Mouse (Mus musculus) cortical plate, adult 2 months (tissue): ENCODE results near the gene Tmem140. TPM values are rescaled to one million over a fixed set of nuclear protein-coding genes. Genes with fewer than 3 reads are reported as not detected.

Experiments used
- H3K27ac ChIP-seq: fragments of 200-500 bp; 2 replicates; pipeline ENCODE4 v1.5.1; 2012; ENCODE audit warnings: low read length, control low read depth, inconsistent platforms; ENCODE audit not compliant: insufficient read depth
- H3K4me1 ChIP-seq: fragments of 200-500 bp; 2 replicates; pipeline ENCODE4 v1.6.1; 2011; ENCODE audit warnings: low read length; ENCODE audit not compliant: control insufficient read depth, insufficient read depth
- H3K4me3 ChIP-seq: fragments of 200-500 bp; 2 replicates; pipeline ENCODE4 v1.5.1; 2011; ENCODE audit warnings: mild to moderate bottlenecking, low read length, control low read depth; ENCODE audit not compliant: insufficient read depth
- CTCF ChIP-seq: fragments of 200-500 bp; IDR thresholded peaks from 2 replicates; pipeline ENCODE4 v1.5.1; 2011; ENCODE audit warnings: mild to moderate bottlenecking, control low read depth, low read length; ENCODE audit not compliant: insufficient read depth; ENCODE audit errors: extremely low read depth
- POLR2A ChIP-seq: fragments of 200-500 bp; IDR thresholded peaks from 2 replicates; pipeline ENCODE4 v1.6.1; 2011; ENCODE audit warnings: mild to moderate bottlenecking, low read length, control low read depth; ENCODE audit not compliant: insufficient read depth; ENCODE audit errors: extremely low read depth
- polyA plus RNA-seq: library from polyadenylated mRNA; depleted of rRNA; stranded (reverse); fragments of >200 nt; gene quantifications from 2 replicates; pipeline ENCODE4 v1.2.3, GENCODE M21; 2012

Tmem140 gene
- polyA plus RNA-seq, 1 experiment: 2.7 TPM

GRCm38 (mm10) chr6:34889185-34889584 lies 26.2 kb downstream of the Tmem140 start:
- Histone ChIP-seq H3K27ac (no peak overlapping the region), H3K4me1 (no peaks in the 10 kb centered on the region), H3K4me3 (no peak overlapping the region)
- TF ChIP-seq POLR2A (no peak), CTCF (no peak)

- no peaks in the 10 kb centered on the region for H3K4me1 ChIP-seq
These were observed 32.6 kb downstream of the Tmem140 start for GRCm38 (mm10) chr6:34895569-34895968.

GRCm38 (mm10) chr6:34896168-34896780 lies 33.3 kb downstream of the Tmem140 start:
- no peak for TF ChIP-seq POLR2A
- TF ChIP-seq CTCF: no peak
- Histone ChIP-seq H3K4me3 (no peak overlapping the region), H3K4me1 (no peaks in the 10 kb centered on the region), H3K27ac (no peak overlapping the region)

More at GRCm38 (mm10) chr6:34895569-34895968, 32.6 kb downstream of the Tmem140 start:
- Histone ChIP-seq H3K4me3 (no peak overlapping the region), H3K27ac (no peak overlapping the region)
- TF ChIP-seq CTCF (no peak), POLR2A (no peak)

- H3K4me1 ChIP-seq: no peaks in the 10 kb centered on the region
- no peak overlapping the region for H3K27ac ChIP-seq
- H3K4me3 ChIP-seq: no peak overlapping the region
- TF ChIP-seq CTCF (no peak), POLR2A (no peak)
These were observed 36.2 kb downstream of the Tmem140 start for GRCm38 (mm10) chr6:34899127-34899526.

GRCm38 (mm10) chr6:34900990-34901389 lies 38.0 kb downstream of the Tmem140 start:
- Histone ChIP-seq H3K4me1 (no peaks in the 10 kb centered on the region), H3K27ac (no peak overlapping the region), H3K4me3 (no peak overlapping the region)
- TF ChIP-seq CTCF (no peak), POLR2A (no peak)

GRCm38 (mm10) chr6:34901911-34902444 lies 39.0 kb downstream of the Tmem140 start:
- H3K27ac ChIP-seq: no peak overlapping the region
- peaks cover 2% of the 10 kb centered on the region; the same call in 1 of the 2 replicates for H3K4me1 ChIP-seq
- no peak overlapping the region for H3K4me3 ChIP-seq
- TF ChIP-seq CTCF: no peak
- TF ChIP-seq POLR2A: no peak

- TF ChIP-seq POLR2A: no peak
- no peak for TF ChIP-seq CTCF
- no peak overlapping the region for H3K27ac ChIP-seq
- peaks cover 4% of the 10 kb centered on the region; the same call in 1 of the 2 replicates for H3K4me1 ChIP-seq
- no peak overlapping the region for H3K4me3 ChIP-seq
These were observed 39.6 kb downstream of the Tmem140 start for GRCm38 (mm10) chr6:34902578-34902977.

GRCm38 (mm10) chr6:34903441-34903840 lies 40.5 kb downstream of the Tmem140 start:
- TF ChIP-seq POLR2A (no peak), CTCF (no peak)
- no peak overlapping the region for H3K27ac ChIP-seq
- H3K4me3 ChIP-seq: no peak overlapping the region
- H3K4me1 ChIP-seq: peaks cover 6% of the 10 kb centered on the region; the same call in 1 of the 2 replicates

- Histone ChIP-seq H3K4me1 (peaks cover 6% of the 10 kb centered on the region; the same call in 1 of the 2 replicates), H3K4me3 (no peak overlapping the region), H3K27ac (no peak overlapping the region)
- TF ChIP-seq CTCF: no peak
- TF ChIP-seq POLR2A: no peak
These were observed 40.9 kb downstream of the Tmem140 start for GRCm38 (mm10) chr6:34903851-34904250.

GRCm38 (mm10) chr6:34904361-34904760 lies 41.4 kb downstream of the Tmem140 start:
- no peak overlapping the region for H3K4me3 ChIP-seq
- H3K4me1 ChIP-seq: peaks cover 8% of the 10 kb centered on the region; the same call in 1 of the 2 replicates
- H3K27ac ChIP-seq: no peak overlapping the region
- no peak for TF ChIP-seq CTCF
- TF ChIP-seq POLR2A: no peak

- Histone ChIP-seq H3K4me3 (no peak overlapping the region), H3K4me1 (peaks cover 13% of the 10 kb centered on the region; the same call in 1 of the 2 replicates), H3K27ac (no peak overlapping the region)
- no peak for TF ChIP-seq CTCF
- no peak for TF ChIP-seq POLR2A
These were observed 43.2 kb downstream of the Tmem140 start for GRCm38 (mm10) chr6:34906125-34906524.
